Mouse (Mus musculus): ENCODE measurements around the gene Krtcap2.

Gene Krtcap2

DNA sequence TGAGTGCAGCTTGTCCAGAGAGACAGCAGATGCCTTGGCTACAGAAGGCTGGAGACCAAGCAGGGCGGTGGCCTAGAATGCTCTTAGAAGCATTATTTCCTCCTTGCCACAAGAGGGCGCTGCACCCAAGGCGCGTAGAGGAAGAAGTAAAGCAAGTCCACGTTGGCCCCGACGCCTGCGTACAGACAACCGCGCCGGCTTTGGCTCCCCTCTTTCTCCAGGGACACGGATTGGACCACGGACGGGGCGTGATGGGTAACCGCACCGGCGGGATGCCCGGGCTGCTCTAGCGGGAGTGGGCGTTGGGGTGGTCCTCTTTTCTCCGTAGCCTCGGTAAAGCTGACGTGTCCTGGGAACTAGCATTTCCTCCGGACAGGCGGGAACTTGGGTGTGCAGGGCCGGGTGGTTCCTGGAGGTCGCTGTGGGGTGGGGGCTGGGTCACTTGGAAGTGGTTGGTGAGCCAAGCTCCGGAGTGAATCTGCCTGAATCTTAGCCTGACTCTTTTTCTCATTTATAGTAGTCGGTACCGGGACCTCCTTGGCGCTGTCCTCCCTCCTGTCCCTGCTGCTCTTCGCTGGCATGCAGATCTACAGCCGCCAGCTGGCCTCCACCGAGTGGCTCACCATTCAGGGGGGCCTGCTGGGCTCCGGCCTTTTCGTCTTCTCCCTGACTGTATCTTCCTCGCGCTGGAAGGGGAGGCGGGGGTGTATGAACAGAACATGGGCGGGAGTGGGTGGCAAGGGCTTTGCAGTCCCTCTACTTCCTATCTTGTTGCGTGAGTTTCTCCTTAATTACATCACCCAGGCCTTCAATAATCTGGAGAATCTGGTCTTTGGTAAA, 715 bp downstream of the Krtcap2 start, which contains the start of gene Trim46:
Gene Trim46 (minus strand): TSS at position 49 of the 840 bp plus-strand sequence.
- DNase-seq (ENCODE audit: low spot score in 2 of 2): peak; percentile 84 to 88

GRCm38 (mm10) chr3:89247466-89247865, 1.7 kb downstream of the Krtcap2 start:
- no peak for DNase-seq (ENCODE audit: low spot score in 2 of 2)

GRCm38 (mm10) chr3:89250435-89251040, 4.8 kb downstream of the Krtcap2 start:
- DNase-seq (ENCODE audit: low spot score in 2 of 2): no peak

- no peak for DNase-seq (ENCODE audit: low spot score in 2 of 2)
Observed at GRCm38 (mm10) chr3:89251365-89251895, 5.7 kb downstream of the Krtcap2 start.

- no peak for DNase-seq (ENCODE audit: low spot score in 2 of 2)
Observed at GRCm38 (mm10) chr3:89254994-89255393, 9.2 kb downstream of the Krtcap2 start.

DNA sequence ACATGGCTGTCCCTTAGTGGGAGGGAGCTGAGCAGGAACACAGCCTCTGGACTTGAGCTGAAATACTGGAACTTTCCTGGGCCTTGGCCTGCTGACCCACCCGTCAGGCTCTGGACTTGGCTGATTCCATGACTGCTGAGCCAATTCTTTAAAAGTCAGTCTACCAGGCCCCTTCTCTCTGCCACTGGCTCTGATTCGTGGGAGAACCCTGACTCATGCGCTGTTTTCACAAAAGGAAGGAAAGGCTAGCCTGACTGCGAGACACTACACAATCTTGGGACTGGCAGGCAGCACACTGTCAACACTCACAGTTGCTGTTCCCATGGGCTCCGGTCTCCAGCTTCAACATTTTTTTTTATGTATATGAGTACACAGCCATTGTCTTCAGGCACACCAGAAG, 10.4 kb downstream of the Krtcap2 start:
- DNase-seq (ENCODE audit: low spot score in 2 of 2): no peak

GRCm38 (mm10) chr3:89259076-89259475, 13.3 kb downstream of the Krtcap2 start, which contains the start of gene Dpm3:
Gene Dpm3, plus strand, starts transcription at chr3:89259358.
- no peak for DNase-seq (ENCODE audit: low spot score in 2 of 2)

DNA sequence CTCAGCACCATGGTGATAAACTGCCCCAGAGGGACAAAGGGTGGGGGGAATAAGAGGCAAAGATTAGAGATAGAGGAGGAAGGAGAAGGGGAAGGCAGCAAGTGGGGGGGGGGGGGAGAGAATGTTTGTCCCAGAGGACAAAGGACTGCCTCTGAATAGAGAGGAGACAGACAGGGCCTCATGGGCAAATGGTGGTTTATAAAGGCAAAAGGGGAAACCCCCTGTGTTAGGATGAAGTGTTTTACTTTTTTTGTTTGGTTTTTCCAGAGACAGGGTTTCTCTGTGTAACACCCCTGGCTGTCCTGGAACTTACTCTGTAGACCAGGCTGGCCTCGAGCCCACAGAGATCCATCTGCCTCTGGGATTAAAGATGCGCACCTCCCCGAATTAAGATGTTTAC, 14.4 kb downstream of the Krtcap2 start:
- DNase-seq (ENCODE audit: low spot score in 2 of 2): no peak

- DNase-seq (ENCODE audit: low spot score in 2 of 2): no peak
Observed at GRCm38 (mm10) chr3:89262417-89262816, 16.7 kb downstream of the Krtcap2 start.

DNA sequence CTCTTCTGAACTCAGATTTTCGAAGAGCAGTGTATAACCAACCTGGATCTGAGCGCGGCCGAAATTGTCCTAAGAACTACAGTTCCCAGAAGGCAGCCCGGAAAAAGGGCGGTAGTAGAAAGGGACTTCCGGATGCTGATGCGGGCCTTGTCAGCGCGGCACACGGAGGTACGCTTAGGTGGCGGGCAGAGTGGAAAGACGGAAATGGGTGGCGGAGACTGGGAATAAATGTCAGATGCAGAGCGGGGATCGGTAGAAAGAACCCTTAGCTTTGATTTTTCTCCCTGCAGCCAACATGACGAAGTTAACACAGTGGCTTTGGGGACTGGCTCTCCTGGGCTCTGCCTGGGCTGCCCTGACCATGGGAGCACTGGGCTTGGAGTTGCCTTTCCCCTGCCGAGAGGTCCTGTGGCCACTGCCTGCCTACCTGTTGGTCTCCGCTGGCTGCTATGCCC, 20.7 kb downstream of the Krtcap2 start:
- DNase-seq (ENCODE audit: low spot score in 2 of 2): peak in 1 of 2 experiments; percentile 75

DNA sequence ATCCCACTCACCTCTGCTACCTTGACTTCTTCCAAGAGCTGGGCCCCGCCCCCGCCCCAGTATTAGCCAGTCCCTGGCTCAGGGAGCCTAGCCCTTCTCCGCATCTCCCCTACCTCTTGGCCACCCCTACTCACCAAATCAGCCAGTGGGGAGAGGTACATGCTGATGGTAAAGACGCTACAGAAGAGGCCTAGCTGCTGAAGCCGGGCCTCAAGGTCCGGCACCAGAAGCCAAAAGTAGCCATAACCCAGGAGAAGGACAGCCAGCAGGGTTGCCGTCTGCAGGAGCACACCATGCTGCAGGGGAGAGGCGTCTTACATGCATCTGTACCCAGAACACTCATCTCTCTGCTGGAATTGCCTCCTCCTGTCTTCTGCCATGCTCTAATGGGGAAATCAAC, 23.1 kb downstream of the Krtcap2 start:
- no peak for DNase-seq (ENCODE audit: low spot score in 2 of 2)

- peak; percentile 82 to 89 for DNase-seq (ENCODE audit: low spot score in 2 of 2)
Observed at GRCm38 (mm10) chr3:89270051-89270755, 24.4 kb downstream of the Krtcap2 start, which contains the start of gene Slc50a1. Gene Slc50a1, minus strand, starts transcription at chr3:89270570.

GRCm38 (mm10) chr3:89270891-89271290, 25.1 kb downstream of the Krtcap2 start:
- no peak for DNase-seq (ENCODE audit: low spot score in 2 of 2)

- DNase-seq (ENCODE audit: low spot score in 2 of 2): no peak
Observed at GRCm38 (mm10) chr3:89271760-89272159, 26.0 kb downstream of the Krtcap2 start.

DNA sequence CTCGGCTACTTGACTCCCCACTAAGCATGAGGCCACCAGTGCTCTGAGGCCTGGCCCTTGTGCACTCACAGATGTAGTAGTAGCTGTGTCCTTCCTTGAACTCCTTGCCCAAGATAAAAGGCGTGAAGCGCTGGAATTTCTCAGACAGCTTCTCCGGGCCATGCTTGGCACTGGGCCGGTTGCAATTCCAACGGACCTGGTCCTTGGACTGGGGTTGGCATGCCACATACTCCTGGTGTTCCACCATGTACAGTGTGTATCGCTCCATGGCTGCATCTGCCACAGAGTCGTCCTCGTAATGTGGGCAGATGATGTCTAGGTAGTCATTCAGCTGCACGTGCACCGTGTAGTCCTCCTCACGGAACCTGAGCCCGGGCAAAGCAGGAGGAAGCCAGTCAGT, 30.3 kb downstream of the Krtcap2 start:
- DNase-seq (ENCODE audit: low spot score in 2 of 2): no peak

DNA sequence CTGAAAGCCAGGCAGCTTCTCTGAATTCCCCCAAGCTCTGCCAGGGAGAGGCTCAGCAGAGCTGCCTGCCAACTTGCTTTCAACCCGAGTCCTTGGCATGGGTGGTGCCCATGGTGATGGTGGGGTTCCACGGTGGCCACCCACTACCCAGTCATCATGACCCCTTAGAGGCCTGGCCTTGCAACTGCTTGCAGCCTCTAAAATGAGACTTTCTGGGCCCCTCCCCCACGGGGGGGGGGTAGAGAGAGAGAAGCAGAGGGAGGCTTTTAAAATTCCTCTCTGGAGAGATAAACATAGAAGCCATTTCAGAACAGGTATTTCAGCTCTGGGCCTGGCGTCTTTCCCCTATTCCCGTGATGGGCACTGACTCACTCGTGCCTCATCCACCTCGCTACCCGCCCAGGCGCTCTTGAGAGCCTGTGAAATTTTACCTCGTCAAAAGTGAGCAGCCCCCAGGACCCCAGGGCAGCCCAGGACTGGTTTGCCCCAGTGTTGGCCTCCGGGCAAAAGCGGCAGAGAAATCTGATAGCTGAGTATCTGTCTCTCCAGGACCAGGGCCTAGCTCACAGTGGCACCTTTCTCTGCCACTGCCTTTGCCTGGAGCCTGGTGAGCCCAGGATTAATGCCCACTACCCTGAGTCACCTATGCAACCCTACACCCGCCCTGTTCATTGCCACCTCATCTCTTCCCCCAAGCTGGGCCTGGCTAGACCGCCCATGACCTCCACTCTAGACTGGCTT, 31.7 kb downstream of the Krtcap2 start:
- DNase-seq (ENCODE audit: low spot score in 2 of 2): peak in 1 of 2 experiments; percentile 56

- no peak for DNase-seq (ENCODE audit: low spot score in 2 of 2)
Observed at GRCm38 (mm10) chr3:89278107-89278506, 32.3 kb downstream of the Krtcap2 start.

DNA sequence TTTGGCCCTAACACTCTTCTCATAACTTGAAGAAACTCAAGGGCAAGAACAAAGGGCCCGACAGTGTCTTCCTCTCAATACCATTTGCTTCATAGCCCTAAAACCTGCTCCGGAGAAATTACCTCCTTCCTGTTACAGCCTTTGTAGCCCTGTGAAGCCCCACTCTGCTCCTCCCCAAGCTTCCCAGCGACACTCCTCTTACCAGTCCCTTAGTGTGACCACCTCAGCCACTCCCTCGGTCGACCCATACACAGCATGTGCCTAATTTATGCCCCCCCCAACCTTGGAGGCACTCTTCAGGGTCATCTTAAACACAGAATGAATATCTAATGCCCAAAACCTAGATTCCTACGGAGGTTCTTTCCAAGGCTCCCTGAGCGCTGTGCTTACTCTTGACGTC, 32.9 kb downstream of the Krtcap2 start:
- no peak for DNase-seq (ENCODE audit: low spot score in 2 of 2)

GRCm38 (mm10) chr3:89279153-89279890, 33.6 kb downstream of the Krtcap2 start:
- peak; percentile 81 to 84 for DNase-seq (ENCODE audit: low spot score in 2 of 2)

GRCm38 (mm10) chr3:89280050-89280605, 34.4 kb downstream of the Krtcap2 start:
- DNase-seq (ENCODE audit: low spot score in 2 of 2): no peak
